Mouse (Mus musculus) intestine, postnatal 0 days (tissue): ENCODE measurements around the gene Vsig8. TPM values are rescaled to one million over a fixed set of nuclear protein-coding genes. Genes with fewer than 3 reads are reported as not detected.

ENCODE experiments used
- ATAC-seq: fragments of 200-750 bp; cut with Nextera tagmentation; 2 replicates; pipeline ENCODE4 v1.8.0; 2017; ENCODE audit warnings: mild to moderate bottlenecking, moderate TSS enrichment, moderate library complexity
- H3K27ac ChIP-seq: fragments of 300-500 bp; sonication (generic); 2 replicates; pipeline ENCODE4 v1.5.1; 2014; ENCODE audit warnings: mild to moderate bottlenecking, low read depth, low read length, moderate library complexity
- H3K27me3 ChIP-seq: fragments of 300-500 bp; sonication (generic); replicated peaks from 2 replicates; pipeline ENCODE4 v1.6.1; 2014; ENCODE audit warnings: low read length, mixed read lengths; ENCODE audit not compliant: control insufficient read depth, insufficient read depth
- H3K36me3 ChIP-seq: fragments of 300-500 bp; sonication (generic); 2 replicates; pipeline ENCODE4 v1.6.1; 2014; ENCODE audit warnings: mild to moderate bottlenecking, moderate library complexity; ENCODE audit not compliant: control insufficient read depth, insufficient read depth
- H3K4me1 ChIP-seq: fragments of 300-500 bp; sonication (generic); replicated peaks from 2 replicates; pipeline ENCODE4 v1.6.1; 2014; ENCODE audit warnings: antibody characterized with exemption, low read length, mixed read lengths; ENCODE audit not compliant: control insufficient read depth, insufficient read depth
- H3K4me2 ChIP-seq: fragments of 300-500 bp; sonication (generic); replicated peaks from 2 replicates; pipeline ENCODE4 v1.6.1; 2014; ENCODE audit warnings: low read depth, mild to moderate bottlenecking, moderate library complexity
- H3K4me3 ChIP-seq: fragments of 300-500 bp; sonication (generic); 2 replicates; pipeline ENCODE4 v1.5.1; 2014; ENCODE audit warnings: low read depth, low read length
- H3K9ac ChIP-seq: fragments of 300-500 bp; sonication (generic); 2 replicates; pipeline ENCODE4 v1.6.1; 2014; ENCODE audit warnings: mild to moderate bottlenecking, low read depth, low read length
- H3K9me3 ChIP-seq: fragments of 300-500 bp; sonication (generic); 2 replicates; pipeline ENCODE4 v1.6.1; 2016; ENCODE audit warnings: mixed run types; ENCODE audit not compliant: control insufficient read depth
- CTCF ChIP-seq: sonication (generic); IDR thresholded peaks from 2 replicates; pipeline ENCODE4 v1.5.1; 2016; ENCODE audit warnings: low read depth, mild to moderate bottlenecking, control low read depth, antibody characterized with exemption, moderate library complexity
- WGBS: fragments of 180-500 bp; shearing (Covaris S2); extraction: QIAGEN DNeasy Blood & Tissue Kit; methylation state at CpG from one replicate; pipeline ENCODE4 v1.1.7; 2014; 5-methylcytosine and 5-hydroxymethylcytosine counted together
- polyA plus RNA-seq: library from polyadenylated mRNA; unstranded; fragments of >200 nt; fragmentation: Nextera tagmentation; extraction: Ambion mirVana; gene quantifications from 2 replicates; pipeline ENCODE4 v1.2.1, GENCODE M21; 2015

Gene Vsig8
- polyA plus RNA-seq, 1 experiment from 2014 or later: 0.53 TPM

DNA sequence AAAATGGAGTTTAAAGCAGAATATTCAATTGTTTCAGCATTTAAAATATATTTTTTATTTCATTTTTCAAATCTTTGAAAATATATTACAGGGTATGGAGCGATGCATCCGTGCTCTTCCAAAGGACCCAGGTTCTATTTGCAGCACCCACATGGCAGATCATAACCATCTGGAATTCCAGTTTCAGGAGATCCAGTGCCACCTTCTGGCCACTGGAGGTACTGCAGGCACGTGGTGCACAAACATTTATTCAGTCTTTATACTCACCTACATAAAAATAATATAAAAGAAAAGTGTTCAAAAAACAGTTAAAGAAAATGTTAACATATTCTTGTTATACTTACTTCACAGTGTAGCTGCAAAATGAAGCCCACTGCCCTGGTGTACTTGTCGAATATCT lies 37.7 kb upstream of the Vsig8 start:
- H3K36me3 ChIP-seq: no peaks in the 10 kb centered on the region
- no peak overlapping the region for H3K9ac ChIP-seq
- H3K27ac ChIP-seq: no peak overlapping the region
- H3K27me3 ChIP-seq: no peaks in the 10 kb centered on the region
- peak; percentile 69 for TF ChIP-seq CTCF
- no peak overlapping the region for H3K4me3 ChIP-seq
- 80% methylated on average over 4 of the region's 4 CpGs for WGBS
- ATAC-seq: no peak
- peaks cover 8% of the 10 kb centered on the region for H3K4me1 ChIP-seq
- H3K9me3 ChIP-seq: no peaks in the 10 kb centered on the region
- no peak overlapping the region for H3K4me2 ChIP-seq

DNA sequence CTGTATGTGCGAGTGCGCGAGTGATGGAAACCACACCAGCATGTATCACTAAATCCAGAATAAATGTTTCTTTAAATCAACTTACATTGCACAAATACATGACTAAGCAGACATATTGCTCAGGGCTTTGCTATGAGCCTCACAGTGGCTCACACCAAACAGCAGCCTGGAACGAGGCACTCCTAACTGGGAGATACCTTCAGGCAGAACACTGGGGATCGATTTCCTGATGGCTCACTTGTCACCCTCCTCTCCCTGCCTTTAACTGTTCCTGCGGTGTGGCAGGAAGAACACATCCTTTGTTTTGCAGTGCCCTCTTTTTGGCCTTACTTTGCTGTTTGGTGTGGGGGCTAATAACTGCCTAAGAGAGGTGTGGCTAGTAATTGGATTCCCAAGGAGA lies 36.1 kb upstream of the Vsig8 start:
- peaks cover 5% of the 10 kb centered on the region; the same call in 1 of the 2 replicates for H3K4me1 ChIP-seq
- H3K36me3 ChIP-seq: no peaks in the 10 kb centered on the region
- no peaks in the 10 kb centered on the region for H3K9me3 ChIP-seq
- no peak overlapping the region for H3K27ac ChIP-seq
- H3K4me2 ChIP-seq: no peak overlapping the region
- no peaks in the 10 kb centered on the region for H3K27me3 ChIP-seq
- ATAC-seq: no peak
- no peak for TF ChIP-seq CTCF
- 53% methylated on average over 6 of the region's 6 CpGs for WGBS
- H3K9ac ChIP-seq: no peak overlapping the region
- no peak overlapping the region for H3K4me3 ChIP-seq

DNA sequence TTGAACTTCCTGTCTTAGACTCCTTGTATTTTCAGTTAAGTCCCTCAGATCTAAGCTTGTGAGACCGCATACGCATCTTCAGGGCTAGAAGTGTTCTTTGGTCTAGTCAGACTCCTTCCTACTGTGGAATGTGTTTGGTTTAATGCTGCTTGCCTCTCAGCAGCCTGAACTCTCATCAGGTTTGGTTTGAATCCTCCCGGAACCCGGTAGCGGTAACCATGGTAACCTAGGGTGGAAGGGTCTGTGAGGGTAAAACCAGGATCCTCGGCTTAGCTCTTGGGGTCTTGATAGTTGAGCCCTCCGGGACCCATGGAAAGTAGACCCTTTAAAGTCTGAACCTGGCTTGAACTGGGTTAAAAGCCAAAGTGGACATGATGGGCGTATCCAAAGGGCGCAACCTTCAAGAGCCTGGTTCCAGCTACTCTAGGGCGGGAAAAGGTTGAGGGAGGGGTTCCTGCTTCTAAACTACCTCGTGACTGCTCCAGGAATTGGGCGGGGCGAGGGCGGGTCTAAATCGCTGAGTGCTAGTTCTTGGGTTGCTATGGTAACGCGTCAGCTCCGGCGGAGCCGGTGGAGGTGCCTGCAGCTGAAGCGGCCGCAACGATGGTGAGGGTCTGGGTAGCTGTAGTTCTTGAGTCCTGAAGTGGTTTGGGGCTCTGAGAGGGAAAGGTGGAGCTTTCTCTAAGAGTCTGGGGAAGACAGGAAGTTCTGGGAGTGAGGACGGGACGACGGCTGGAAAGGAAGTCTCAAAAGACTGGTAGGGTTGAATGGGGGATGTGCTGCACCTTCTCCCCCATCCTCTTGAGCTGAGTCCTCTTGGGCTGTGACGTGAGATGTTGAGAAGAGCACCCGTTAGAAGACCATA lies 34.9 kb upstream of the Vsig8 start, which contains the start of gene Cfap45:
Cfap45 (plus strand) TSS at position 226 of the 865 bp plus-strand sequence.
- TF ChIP-seq CTCF: no peak
- Histone ChIP-seq H3K4me2 (peak within 1 kb of the TSS; percentile 60), H3K27me3 (no peaks in the 10 kb centered on the region), H3K9ac (no peak within 1 kb of the TSS; the same call in 1 of the 2 replicates), H3K36me3 (no peaks in the 10 kb centered on the region), H3K27ac (no peak within 1 kb of the TSS), H3K4me1 (no peaks in the 10 kb centered on the region), H3K9me3 (no peaks in the 10 kb centered on the region), H3K4me3 (peak within 1 kb of the TSS; percentile 31)
- peak; percentile 59 for ATAC-seq
- 6% methylated on average over 28 of the region's 28 CpGs for WGBS

DNA sequence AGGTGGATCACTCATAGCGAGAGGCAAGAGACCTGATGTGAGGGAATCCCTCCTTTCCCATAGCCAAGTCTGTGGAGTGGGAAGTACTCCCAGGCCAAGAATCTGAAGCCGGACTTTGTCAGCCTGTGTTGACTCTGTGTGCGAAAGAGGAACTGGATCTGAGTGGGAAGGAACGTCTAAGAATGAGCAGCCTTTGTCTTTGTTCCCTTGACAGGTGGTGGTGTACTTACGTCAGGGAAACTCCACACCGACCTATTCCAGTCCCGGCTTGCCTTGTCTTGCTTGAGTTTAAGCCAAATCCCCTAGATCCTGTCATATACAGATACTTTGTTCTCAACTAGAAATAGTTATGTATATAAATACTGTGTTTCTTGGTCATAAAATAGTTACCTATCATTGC lies 33.2 kb upstream of the Vsig8 start:
- H3K9ac ChIP-seq: no peak overlapping the region
- no peak overlapping the region for H3K4me2 ChIP-seq
- no peaks in the 10 kb centered on the region for H3K9me3 ChIP-seq
- TF ChIP-seq CTCF: no peak
- no peak overlapping the region for H3K27ac ChIP-seq
- no peaks in the 10 kb centered on the region for H3K4me1 ChIP-seq
- H3K27me3 ChIP-seq: peaks cover 3% of the 10 kb centered on the region; the same call in 1 of the 2 replicates
- H3K4me3 ChIP-seq: no peak overlapping the region
- no peak for ATAC-seq
- no peaks in the 10 kb centered on the region for H3K36me3 ChIP-seq
- WGBS: 65% methylated on average over 7 of the region's 7 CpGs

DNA sequence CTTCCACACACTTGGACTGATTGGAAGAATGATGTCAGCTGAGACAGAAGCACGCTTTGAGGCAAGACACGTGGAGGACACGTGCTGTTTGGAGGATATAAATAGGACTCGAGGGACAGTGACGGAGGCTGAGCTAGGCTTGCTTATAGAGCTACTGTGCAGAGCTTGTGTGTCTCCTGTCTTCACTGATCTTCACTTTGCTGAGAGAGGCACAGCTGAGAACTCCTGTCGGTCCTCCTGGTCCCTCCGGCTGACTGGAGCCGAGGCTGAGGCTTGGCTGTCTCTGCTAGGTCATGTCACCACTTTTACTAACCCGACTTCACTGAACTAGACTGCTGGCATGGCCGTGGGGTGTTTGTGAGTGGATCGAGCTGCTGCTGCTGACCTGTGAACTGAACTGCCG lies 32.0 kb upstream of the Vsig8 start:
- H3K4me1 ChIP-seq: no peaks in the 10 kb centered on the region
- H3K36me3 ChIP-seq: no peaks in the 10 kb centered on the region
- TF ChIP-seq CTCF: no peak
- ATAC-seq: no peak
- no peak overlapping the region for H3K27ac ChIP-seq
- no peaks in the 10 kb centered on the region for H3K9me3 ChIP-seq
- H3K4me2 ChIP-seq: no peak overlapping the region
- no peak overlapping the region for H3K4me3 ChIP-seq
- H3K9ac ChIP-seq: no peak overlapping the region
- 58% methylated on average over 12 of the region's 12 CpGs for WGBS
- peaks cover 6% of the 10 kb centered on the region; the same call in 1 of the 2 replicates for H3K27me3 ChIP-seq

DNA sequence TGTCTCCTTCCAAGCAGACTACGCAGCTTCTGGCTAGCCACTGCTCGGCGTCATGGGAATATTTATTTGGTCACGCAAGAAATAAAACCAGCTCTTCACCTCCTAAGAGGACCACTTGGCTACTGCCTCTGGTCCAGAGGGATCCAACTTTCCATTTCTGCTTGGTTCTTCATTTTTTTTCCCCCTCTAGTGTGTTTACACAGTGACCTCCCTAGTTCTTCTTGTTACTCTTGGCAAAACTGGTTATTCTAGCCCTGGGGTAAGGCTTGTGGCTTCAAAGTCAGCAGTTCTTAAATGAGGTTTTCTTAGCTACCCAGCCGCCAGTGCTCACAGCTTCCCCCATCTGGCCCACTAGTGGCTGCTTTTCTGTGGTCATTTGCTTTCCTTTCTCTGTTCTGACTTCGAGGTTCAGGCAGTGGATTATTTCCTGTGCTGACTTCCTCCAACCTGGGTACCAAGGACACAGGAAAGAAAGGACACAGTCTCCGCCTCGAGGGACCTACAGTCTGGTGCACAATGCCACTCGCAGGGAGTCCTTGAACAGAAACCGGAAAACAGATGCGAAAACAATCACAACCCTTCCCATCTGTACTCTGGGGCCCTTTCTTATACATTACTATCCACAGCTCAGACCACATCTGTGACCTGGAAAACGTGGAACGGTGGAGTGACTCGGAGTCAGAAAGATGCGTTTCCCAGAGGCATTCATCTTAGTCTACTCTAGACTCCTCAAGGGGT lies 30.5 kb upstream of the Vsig8 start:
- H3K9ac ChIP-seq: no peak overlapping the region
- H3K27ac ChIP-seq: no peak overlapping the region
- peak; percentile 17; the same call in 1 of the 2 replicates for ATAC-seq
- peak; percentile 53 for TF ChIP-seq CTCF
- H3K4me2 ChIP-seq: no peak overlapping the region
- H3K4me1 ChIP-seq: no peaks in the 10 kb centered on the region
- H3K27me3 ChIP-seq: peaks cover 6% of the 10 kb centered on the region; the same call in 1 of the 2 replicates
- H3K9me3 ChIP-seq: no peaks in the 10 kb centered on the region
- H3K36me3 ChIP-seq: no peaks in the 10 kb centered on the region
- no peak overlapping the region for H3K4me3 ChIP-seq
- 37% methylated on average over 15 of the region's 15 CpGs for WGBS
